Mouse (Mus musculus) brain, embryonic 14.5 days (tissue): ENCODE results near the gene Ccdc142.

ENCODE experiments used
- CTCF ChIP-seq: fragments of 200-500 bp; IDR thresholded peaks from 2 replicates; pipeline ENCODE4 v1.5.1; 2012; ENCODE audit warnings: inconsistent platforms, mild to moderate bottlenecking, moderate library complexity, borderline replicate concordance; ENCODE audit not compliant: insufficient read depth, insufficient read length; ENCODE audit errors: extremely low read depth
- POLR2A ChIP-seq: fragments of 200-500 bp; IDR thresholded peaks from 2 replicates; pipeline ENCODE4 v1.6.1; 2012; ENCODE audit warnings: mild to moderate bottlenecking, inconsistent platforms, borderline replicate concordance; ENCODE audit not compliant: poor library complexity, insufficient read depth, insufficient read length, severe bottlenecking; ENCODE audit errors: extremely low read depth

DNA sequence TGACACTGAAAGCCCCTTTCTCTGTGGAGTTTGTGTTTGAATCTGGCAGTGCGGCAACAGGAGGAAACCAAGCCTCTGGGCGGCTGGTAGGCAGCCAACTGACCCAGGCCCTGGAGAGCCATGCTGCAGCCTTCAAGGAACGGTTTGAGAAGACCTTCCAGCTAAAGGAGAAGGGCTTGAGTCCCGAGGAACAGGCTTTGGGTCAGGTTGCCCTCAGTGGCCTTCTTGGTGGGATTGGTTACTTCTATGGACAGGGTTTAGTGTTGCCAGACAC lies 15.7 kb downstream of the Ccdc142 start:
- TF ChIP-seq CTCF (no peak), POLR2A (no peak)
